In the genomic region with DNA sequence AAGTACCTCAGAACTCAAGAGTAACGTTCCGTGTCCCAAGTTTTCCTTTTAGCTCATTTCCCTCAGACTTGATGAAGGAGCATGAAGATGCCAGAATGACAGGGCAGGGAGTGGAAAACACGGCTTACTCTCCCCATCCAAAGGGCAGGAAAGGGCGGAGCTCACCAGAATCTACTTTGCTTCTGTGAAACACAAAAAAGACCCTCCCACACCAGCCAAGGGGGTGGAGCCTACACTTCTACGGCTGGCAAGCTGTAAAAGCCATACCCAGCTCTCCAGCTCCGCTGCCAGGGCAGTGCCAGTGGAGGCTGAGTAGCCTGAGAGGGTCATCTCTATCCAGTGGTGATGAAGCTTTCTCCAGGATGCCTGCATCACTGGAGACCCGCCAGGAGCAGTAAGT, we compare ENCODE assay signal across 16 mouse cellular contexts. TPM values are rescaled to one million over a fixed set of nuclear protein-coding genes. Genes with fewer than 3 reads are reported as not detected.
DNase-seq lines count a peak whose midpoint lies in the region; ATAC-seq lines count a peak whose summit lies in the region.
"Had no signal": no experiment of that assay in that cellular context is flagged by ENCODE, and none has a peak within 500 bp of the region (broad histone marks: within the 10 kb centered on the region; RNA-seq: fewer than 3 reads in every experiment).

No protein-coding gene starts in this region.

- H3K4me3 ChIP-seq in heart, embryonic 12.5 days = no peak overlapping the region
- H3K4me3 ChIP-seq in midbrain, embryonic 11.5 days (ENCODE audit: low read depth, low read length) = no peak overlapping the region
- H3K4me3 ChIP-seq in midbrain, embryonic 15.5 days = no peak overlapping the region
- H3K4me3 ChIP-seq: heart, adult 2 months; limb, embryonic 15.5 days had no signal

- DNase-seq in heart, adult 11 months = peak; percentile 80
- peak; percentile 31 for DNase-seq in midbrain, embryonic 11.5 days (ENCODE audit: low spot score, missing footprints)
- DNase-seq in R1 (ENCODE audit: low read depth, low spot score) = peak; percentile 49
- peak; percentile 19 for DNase-seq in lung, postnatal 36 days
- DNase-seq in ovary, postnatal 14 days (ENCODE audit: low spot score) = no peak
- DNase-seq in heart, adult 8-10 months (ENCODE audit: low spot score) = no peak
- DNase-seq: B cell, adult 2 months; cerebellum, adult 9-10 months; heart, adult 2 months; heart, postnatal 36 days; kidney, adult 2 months; right cerebral cortex, postnatal 14 days had no signal

- H3K4me1 ChIP-seq in heart, embryonic 12.5 days (replicated peaks) = peaks cover 26% of the 10 kb centered on the region
- no peaks in the 10 kb centered on the region; the same call in 1 of the 2 replicates for H3K4me1 ChIP-seq in midbrain, embryonic 11.5 days (ENCODE audit: control insufficient read depth, insufficient read depth, low read length)
- no peaks in the 10 kb centered on the region for H3K4me1 ChIP-seq in midbrain, embryonic 15.5 days

- H3K27me3 ChIP-seq in heart, embryonic 12.5 days (replicated peaks) = no peaks in the 10 kb centered on the region
- H3K27me3 ChIP-seq in midbrain, embryonic 11.5 days (ENCODE audit: control insufficient read depth, insufficient read depth, low read length) = no peaks in the 10 kb centered on the region
- H3K27me3 ChIP-seq in midbrain, embryonic 15.5 days (replicated peaks) = no peaks in the 10 kb centered on the region
- H3K27me3 ChIP-seq: limb, embryonic 15.5 days had no signal

- no peaks in the 10 kb centered on the region for H3K9me3 ChIP-seq in heart, embryonic 12.5 days (replicated peaks)
- H3K9me3 ChIP-seq in midbrain, embryonic 11.5 days (ENCODE audit: control insufficient read depth, low read length) = no peaks in the 10 kb centered on the region
- H3K9me3 ChIP-seq in midbrain, embryonic 15.5 days = no peaks in the 10 kb centered on the region
- H3K9me3 ChIP-seq: limb, embryonic 15.5 days had no signal

- ATAC-seq in heart, embryonic 12.5 days (ENCODE audit: insufficient number of reproducible peaks, low FRiP score) = no peak
- ATAC-seq in midbrain, embryonic 11.5 days (ENCODE audit: low FRiP score) = no peak
- no peak; the same call in 1 of the 2 replicates for ATAC-seq in midbrain, embryonic 15.5 days (replicated peaks)

- no peak overlapping the region for H3K9ac ChIP-seq in heart, embryonic 12.5 days
- H3K9ac ChIP-seq in midbrain, embryonic 11.5 days (ENCODE audit: low read length) = no peak overlapping the region
- no peak overlapping the region for H3K9ac ChIP-seq in midbrain, embryonic 15.5 days
- H3K9ac ChIP-seq: limb, embryonic 15.5 days had no signal

- H3K27ac ChIP-seq in heart, embryonic 12.5 days (ENCODE audit: poor library complexity, severe bottlenecking) = no peak overlapping the region
- no peak overlapping the region for H3K27ac ChIP-seq in midbrain, embryonic 11.5 days (ENCODE audit: low read depth, low read length)
- no peak overlapping the region for H3K27ac ChIP-seq in midbrain, embryonic 15.5 days
- H3K27ac ChIP-seq: heart, adult 2 months; limb, embryonic 15.5 days had no signal

- 56% methylated on average over 7 of the region's 7 CpGs for WGBS in heart, embryonic 12.5 days
- 69% methylated on average over 7 of the region's 7 CpGs for WGBS in midbrain, embryonic 11.5 days
- WGBS in midbrain, embryonic 15.5 days = 60% methylated on average over 7 of the region's 7 CpGs

- H3K4me2 ChIP-seq in heart, embryonic 12.5 days = no peak overlapping the region
- no peak overlapping the region for H3K4me2 ChIP-seq in midbrain, embryonic 11.5 days
- H3K4me2 ChIP-seq in midbrain, embryonic 15.5 days = no peak overlapping the region
- H3K4me2 ChIP-seq: limb, embryonic 15.5 days had no signal

- no peaks in the 10 kb centered on the region for H3K36me3 ChIP-seq in heart, embryonic 12.5 days
- no peaks in the 10 kb centered on the region for H3K36me3 ChIP-seq in midbrain, embryonic 11.5 days (ENCODE audit: control insufficient read depth, insufficient read depth, low read length)
- H3K36me3 ChIP-seq in midbrain, embryonic 15.5 days (replicated peaks) = no peaks in the 10 kb centered on the region
- H3K36me3 ChIP-seq: limb, embryonic 15.5 days had no signal

RNA-seq across cellular contexts. Expression of a gene that starts 44.4 kb away (rescaled TPM):
- 56.8 and 60.1 TPM in 2 replicates for polyA plus RNA-seq in heart, embryonic 12.5 days (2016; fragmentation: Nextera tagmentation; extraction: Ambion mirVana)
- 3.2 and 3.8 TPM in 2 replicates for polyA plus RNA-seq in midbrain, embryonic 11.5 days (2014; fragmentation: Nextera tagmentation; extraction: Ambion mirVana)
- 3.5 and 4.6 TPM in 2 replicates for polyA plus RNA-seq in midbrain, embryonic 15.5 days (2015; fragmentation: Nextera tagmentation; extraction: Ambion mirVana)
- total RNA-seq in heart, adult 8-10 months (2022) = 100 to 1,000 TPM in 1 of 4 experiments, 10 to 100 TPM in 3; 53.9 to 107 (median 63.8) TPM
- total RNA-seq: monocyte, adult 5-6 weeks had no signal

Comparison
In these comparisons a context has a peak if more than half of its experiments do, and no peak if none do; other contexts are left out.
1. DNase-seq: peak in heart, adult 11 months (single experiment), midbrain, embryonic 11.5 days (single experiment), R1 (single experiment) and lung, postnatal 36 days (single experiment); none in ovary, postnatal 14 days (single experiment) and heart, adult 8-10 months (single experiment).
2. RNA of a gene that starts 44.4 kb away (polyA plus RNA-seq): 56.8 to 60.1 TPM in heart, embryonic 12.5 days; 3.5 to 4.6 TPM in midbrain, embryonic 15.5 days and 3.2 to 3.8 TPM in midbrain, embryonic 11.5 days; every median in the first group is over 10 times any median in the second.